Mouse (Mus musculus) myocyte (in vitro differentiated cells): ENCODE results near the gene Daglb.

Experiments
- CEBPB ChIP-seq: IDR thresholded peaks from 2 replicates; pipeline ENCODE4 v1.6.1; 2011; ENCODE audit warnings: mild to moderate bottlenecking, moderate library complexity; ENCODE audit not compliant: poor library complexity, insufficient read depth, severe bottlenecking
- E2F4 ChIP-seq: IDR thresholded peaks from one replicate; pipeline ENCODE4 v1.6.1; 2011; ENCODE audit warnings: mild to moderate bottlenecking, control low read depth, moderate library complexity; ENCODE audit not compliant: insufficient read depth
- POLR2A ChIP-seq: IDR thresholded peaks from one replicate; pipeline ENCODE4 v1.6.1; 2011; ENCODE audit warnings: low read depth, mild to moderate bottlenecking, control low read depth, moderate library complexity; ENCODE audit not compliant: insufficient read length
- POLR2AphosphoS2 ChIP-seq: IDR thresholded peaks from one replicate; pipeline ENCODE4 v1.6.1; 2011; ENCODE audit warnings: low read depth, control low read depth; ENCODE audit not compliant: insufficient read length
- REST ChIP-seq: IDR thresholded peaks from one replicate; pipeline ENCODE4 v1.6.1; 2011; ENCODE audit warnings: mild to moderate bottlenecking, control low read depth, moderate library complexity; ENCODE audit not compliant: insufficient read depth, insufficient read length
- SRF ChIP-seq: IDR thresholded peaks from one replicate; pipeline ENCODE4 v1.6.1; 2011; ENCODE audit warnings: low read depth; ENCODE audit not compliant: control insufficient read depth, insufficient read length
- TCF12 ChIP-seq: IDR thresholded peaks from one replicate; pipeline ENCODE4 v1.6.1; 2011; ENCODE audit warnings: mild to moderate bottlenecking, control low read depth; ENCODE audit not compliant: poor library complexity, insufficient read depth, severe bottlenecking

- TF ChIP-seq POLR2A = no peak
- TF ChIP-seq TCF12 = no peak
- no peak for TF ChIP-seq CEBPB
- TF ChIP-seq SRF = no peak
- TF ChIP-seq REST = no peak
- TF ChIP-seq E2F4 = no peak
- no peak for TF ChIP-seq POLR2AphosphoS2
Measured at GRCm38 (mm10) chr5:143517005-143517404, 52.6 kb downstream of the Daglb start.
